Mouse (Mus musculus): ENCODE measurements around the gene Bmp4.

The Bmp4 gene

DNA sequence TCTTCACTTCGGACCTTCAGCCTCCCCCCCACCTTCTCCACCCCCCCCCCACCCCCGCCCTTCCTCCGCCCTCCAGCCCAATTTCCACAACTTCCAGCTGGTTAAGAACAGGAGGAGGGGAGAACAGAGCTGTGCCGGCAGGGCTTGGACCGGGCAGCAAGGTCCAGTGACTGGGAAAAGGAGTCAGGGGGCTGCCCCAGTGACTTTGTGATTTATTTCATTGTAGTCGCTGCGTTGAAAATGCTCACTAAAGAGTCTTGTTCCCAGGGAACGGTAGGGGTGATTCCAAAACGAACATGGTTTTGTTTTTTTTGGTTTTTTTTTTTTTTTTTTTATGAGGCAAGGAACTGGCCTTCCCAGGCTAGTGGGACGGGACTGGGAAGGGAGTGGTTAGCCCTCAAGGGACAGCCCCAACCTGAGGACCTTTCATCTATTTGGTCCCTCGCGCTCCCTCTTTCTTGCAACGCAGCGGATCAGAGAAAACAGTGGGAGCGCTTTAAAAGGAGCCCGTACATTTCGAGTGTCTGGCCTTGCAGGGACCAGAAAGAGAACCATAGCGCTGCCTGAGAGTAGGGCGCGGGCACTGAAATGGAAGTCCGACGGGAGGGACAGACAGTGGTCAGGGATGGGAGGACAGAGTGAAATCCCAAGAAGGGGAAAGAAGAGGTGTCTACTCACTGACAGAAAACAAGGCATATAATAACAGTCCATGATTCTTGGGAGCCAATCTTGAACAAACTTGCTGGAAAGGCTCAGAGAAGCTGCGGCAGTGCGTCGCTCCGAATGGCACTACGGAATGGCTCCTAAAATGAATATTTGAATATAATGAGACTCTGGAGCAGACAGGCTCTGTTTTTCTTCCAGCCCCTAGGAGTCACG, 3.8 kb downstream of the Bmp4 start:
- DNase-seq (ENCODE audit: low read depth, low spot score), result no peak

DNA sequence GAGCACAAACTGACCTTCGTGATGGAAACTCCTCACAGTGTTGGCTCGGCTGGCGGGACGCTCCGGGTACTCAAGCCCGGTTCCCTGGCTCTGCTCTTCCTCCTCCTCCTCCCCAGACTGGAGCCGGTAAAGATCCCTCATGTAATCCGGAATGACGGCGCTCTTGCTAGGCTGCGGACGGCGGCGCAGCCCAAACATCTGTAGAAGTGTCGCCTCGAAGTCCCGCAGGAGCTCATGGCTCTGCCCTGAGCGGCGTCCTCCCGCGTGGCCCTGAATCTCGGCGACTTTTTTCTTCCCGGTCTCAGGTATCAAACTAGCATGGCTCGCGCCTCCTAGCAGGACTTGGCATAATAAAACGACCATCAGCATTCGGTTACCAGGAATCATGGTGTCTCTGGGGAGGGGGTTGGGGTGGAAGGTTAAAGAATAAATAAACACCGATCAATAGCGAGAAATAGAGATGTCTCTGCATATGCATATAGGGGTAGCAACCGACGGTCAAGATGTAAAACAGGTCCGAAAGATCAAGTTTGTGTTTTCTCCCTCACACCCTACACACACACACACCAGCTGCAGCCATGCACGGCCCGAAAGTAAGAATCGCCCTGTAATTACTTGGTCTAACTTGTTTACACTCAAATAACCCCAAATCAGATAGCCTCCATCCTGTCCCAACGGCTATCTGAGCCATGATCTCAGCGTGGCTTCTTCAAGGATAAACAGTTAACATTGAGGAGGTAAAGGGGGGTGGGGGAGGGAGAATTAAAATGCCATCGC, 4.6 kb downstream of the Bmp4 start:
- DNase-seq (ENCODE audit: low read depth, low spot score), result no peak

DNA sequence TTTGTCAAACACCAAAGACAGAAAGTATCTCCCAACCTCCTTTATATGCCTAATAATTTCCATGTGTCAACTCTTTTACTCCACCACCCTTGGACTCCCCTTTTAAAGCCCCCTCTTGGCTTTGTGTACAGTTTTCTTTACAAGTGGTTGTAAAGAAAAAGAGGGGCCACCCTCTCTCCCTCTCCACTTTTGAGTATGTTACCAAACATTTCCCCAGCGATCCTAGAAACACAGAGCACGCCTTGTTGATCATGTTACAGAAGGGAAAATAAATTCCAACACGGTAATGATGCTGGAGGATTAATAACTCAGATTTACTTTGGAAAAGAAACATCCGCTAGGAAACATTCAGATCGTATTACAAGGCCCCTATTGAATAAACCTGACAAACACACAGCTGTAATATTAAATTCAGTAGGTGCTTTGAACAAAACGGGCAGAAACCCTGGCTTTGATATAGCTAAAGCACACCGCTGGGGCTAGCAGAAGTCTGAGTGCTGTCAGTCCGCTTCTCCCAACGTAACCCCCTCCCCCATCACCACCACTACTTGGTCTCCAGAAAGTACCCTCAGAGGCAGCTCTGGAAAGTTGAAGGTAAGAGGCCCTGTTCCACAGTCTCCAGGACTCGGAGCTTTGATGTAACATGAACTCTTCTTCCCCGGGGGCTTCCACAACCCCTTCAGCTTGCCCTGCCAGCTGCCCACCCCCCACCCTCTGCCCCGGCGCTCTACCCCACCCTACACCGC, 5.3 kb downstream of the Bmp4 start:
- DNase-seq (ENCODE audit: low read depth, low spot score), result no peak

DNA sequence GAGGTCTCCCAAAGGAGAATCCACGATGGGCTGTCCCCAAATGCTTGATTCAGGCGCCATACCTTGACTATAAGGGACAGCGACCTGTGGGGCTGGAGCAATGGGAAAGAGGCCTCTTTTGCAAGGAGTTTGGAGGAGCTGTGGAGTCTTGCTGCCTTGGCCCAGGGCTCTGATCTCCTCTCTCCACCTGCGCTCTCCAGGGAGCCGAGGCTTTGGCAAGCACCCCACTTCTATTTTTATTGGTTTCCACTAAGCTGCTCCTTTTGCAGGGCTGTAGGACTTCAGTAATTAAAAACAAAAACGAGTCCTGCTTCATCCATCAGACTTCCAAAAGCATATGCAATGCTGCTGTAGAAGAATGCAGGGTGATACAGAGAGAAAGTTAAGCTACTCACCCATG, 9.0 kb downstream of the Bmp4 start:
- peak; percentile 45 for DNase-seq (ENCODE audit: low read depth, low spot score)

DNA sequence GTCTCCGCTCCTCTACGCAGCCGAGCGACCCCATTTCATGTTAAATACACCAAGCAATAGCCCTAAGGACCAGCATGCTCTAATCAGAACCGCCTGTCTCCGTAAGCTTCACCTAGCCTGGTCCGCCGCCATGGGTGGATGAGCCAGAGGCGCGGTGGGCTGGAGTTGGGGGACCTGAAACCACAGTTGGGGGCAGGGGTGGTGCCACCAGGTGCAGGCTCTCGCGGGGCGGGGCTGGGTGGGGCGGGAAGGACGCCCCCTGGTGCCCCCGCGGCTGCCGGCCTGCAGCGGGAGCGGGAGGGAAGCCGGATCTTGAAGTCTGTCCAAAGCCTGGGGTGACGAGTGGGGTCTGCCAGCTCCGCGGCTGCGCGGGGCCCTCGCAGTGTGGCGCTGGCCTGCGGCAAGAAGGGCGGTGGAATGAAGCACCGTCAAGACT, 10.2 kb downstream of the Bmp4 start:
- no peak for DNase-seq (ENCODE audit: low read depth, low spot score)

DNA sequence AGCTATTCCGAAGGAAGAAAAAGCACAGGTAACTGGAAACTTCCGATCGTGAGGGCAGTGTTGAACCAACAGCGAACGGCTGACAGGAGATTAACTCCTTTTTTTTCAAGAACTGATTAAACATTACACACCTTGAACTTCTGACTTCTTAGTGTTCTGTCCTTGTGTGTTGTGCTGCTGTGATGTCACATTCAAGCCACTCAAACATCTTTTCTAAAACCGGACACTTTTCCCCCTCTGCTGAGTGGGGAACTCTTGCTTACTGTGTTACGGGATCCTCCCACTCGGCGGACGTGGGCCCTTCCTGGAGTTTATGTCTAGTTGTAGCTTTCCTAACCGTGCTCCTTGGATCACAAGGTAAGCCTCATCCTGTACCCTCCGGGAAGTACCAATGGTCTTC, 11.2 kb downstream of the Bmp4 start, which contains the start of gene Gm15217:
TSS of gene Gm15217 (plus strand) at position 130 of the 400 bp plus-strand sequence.
- no peak for DNase-seq (ENCODE audit: low read depth, low spot score)

DNA sequence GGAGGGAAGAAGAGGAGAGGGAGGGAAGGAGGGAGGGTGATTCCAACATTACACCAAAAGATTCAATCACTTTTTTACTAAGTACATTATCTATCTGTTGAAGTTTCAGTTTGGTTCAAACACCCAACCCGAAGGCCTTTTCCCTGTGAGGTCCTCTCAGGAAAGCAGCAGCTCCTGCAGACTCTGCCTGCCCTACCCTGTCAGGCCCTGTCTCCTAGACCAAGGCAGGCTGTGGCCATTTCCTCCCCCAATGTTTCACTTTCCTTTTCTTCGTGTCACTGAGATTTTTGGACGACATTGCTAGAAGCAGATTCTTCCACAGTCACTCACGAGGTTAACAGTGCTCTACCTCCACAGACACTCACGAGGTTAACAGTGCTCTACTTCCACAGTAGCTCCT, 14.7 kb downstream of the Bmp4 start:
- DNase-seq (ENCODE audit: low read depth, low spot score), result no peak

DNA sequence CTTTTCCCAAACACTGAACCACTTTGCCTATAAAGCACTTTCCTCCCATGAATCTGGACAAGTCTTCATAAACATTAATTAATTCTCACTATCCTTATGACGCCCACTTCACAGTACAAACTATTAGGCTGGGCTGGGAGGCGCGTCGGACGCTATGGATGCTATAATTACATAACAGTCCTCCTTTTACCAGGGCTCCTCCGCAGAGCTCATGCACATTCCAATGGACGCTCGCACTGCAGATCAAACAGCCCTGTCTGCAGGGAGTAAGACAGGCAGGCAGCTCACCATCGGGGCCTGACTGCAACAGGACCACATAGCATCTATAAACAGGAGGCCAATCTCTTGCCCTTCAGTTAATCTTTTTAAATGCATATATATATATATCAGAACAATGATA, 18.0 kb downstream of the Bmp4 start:
- no peak for DNase-seq (ENCODE audit: low read depth, low spot score)

DNA sequence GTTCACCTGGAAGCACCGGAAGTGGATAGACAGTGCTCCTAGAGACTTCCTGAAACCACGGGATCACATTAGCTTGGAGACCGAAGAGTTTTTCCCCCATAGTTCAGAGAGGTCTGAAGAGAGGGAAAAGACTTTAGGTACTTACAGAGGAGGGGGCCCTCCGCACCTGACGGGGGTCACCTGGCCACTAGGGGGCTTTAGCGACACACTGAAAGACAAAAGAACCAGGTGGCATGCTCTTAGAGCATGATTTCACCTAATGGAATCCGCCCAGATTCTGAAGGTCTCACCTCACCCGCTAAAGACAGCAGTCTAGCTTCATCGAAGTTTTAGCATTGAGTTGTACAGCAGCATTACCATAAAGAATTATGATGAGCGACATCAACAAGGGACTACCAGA, 27.3 kb downstream of the Bmp4 start:
- no peak for DNase-seq (ENCODE audit: low read depth, low spot score)

DNA sequence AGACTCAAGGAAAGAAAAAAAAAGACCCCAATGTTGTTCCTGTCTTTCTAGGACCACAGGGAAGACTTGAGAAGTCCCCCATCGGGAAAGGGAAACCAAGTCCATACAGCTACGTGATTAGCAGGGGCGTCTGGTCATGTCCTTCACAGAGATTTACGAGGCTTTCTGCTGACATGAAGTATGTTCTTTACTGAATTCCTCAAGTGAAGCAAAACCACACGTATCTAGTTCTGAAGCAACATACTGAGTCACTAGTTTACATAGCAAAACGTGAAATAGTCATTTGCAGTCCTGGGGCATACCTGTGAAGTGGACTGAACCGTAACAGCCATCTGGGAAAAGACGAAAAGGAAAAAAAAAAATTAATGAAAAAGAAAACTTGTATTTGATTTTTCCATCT, 32.8 kb downstream of the Bmp4 start:
- peak; percentile 58 for DNase-seq (ENCODE audit: low read depth, low spot score)

DNA sequence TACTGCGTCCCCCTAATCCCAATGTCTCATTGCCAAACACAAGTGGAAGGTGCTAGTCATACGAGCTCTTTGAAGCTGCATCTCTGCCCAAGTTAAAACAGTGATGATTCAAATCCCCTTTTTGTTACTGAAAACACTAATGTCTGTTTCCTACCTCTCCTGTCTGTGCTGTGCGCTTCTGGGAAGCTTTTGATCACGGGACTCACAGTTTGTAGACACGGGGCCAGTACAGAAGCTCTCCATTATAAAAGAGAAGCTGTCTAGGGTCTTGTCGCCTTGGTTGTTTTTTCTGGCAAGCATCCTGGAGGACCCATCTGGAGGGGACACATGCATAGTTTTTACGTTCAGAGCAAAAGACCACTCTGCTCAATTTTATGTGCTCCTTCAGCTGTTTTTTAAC, 33.2 kb downstream of the Bmp4 start:
- DNase-seq (ENCODE audit: low read depth, low spot score), result no peak

DNA sequence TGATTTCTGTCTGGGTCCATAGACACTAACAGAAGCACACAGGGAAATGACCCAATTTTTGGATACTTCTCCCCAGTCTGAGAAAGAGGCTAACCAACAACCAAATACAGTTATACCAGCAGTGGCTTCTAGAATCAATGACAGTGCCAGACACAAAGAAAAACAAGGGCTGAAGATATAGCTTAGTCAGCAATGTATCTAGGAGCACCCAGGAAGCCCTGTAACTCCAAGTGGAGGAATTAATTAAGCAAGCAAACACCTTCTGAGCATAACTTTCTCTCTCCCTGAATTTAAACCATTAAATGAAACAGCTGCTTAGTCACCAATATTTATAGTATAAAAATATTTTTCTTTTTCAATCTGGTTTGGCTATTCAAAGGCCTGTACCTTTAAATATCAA, 45.7 kb downstream of the Bmp4 start:
- DNase-seq (ENCODE audit: low read depth, low spot score), result no peak

DNA sequence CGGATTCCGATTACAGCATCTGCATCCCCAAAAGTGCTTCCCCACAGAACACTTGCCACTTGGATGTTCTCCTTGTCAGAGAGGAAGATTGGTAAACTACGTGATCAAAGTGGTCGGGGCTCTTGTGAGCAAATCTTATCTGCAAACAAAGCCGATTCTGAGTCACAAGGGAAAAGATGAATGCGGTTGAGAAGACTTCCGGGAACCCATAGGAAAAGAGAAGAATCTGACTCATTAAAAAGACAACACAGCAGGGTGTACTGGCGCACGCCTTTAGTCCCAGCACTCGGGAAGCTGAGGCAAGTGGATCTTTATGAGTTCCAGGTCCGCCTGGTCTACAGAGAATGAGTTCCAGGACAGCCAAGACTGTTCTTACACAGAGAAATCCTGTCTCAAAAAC, 51.7 kb downstream of the Bmp4 start:
- no peak for DNase-seq (ENCODE audit: low read depth, low spot score)
